Mouse (Mus musculus) liver, adult (tissue): ENCODE results near the gene Gsx1.

Source experiments
- GATA4 ChIP-seq: IDR thresholded peaks from 2 replicates; pipeline ENCODE4 v1.6.1; 2014; ENCODE audit warnings: mild to moderate bottlenecking, low read length; ENCODE audit not compliant: insufficient replicate concordance

The Gsx1 gene

GRCm38 (mm10) chr5:147189156-147189555 is 660 bp downstream of the Gsx1 start:
- no peak for TF ChIP-seq GATA4

GRCm38 (mm10) chr5:147189836-147190602 is 1.5 kb downstream of the Gsx1 start:
- no peak for TF ChIP-seq GATA4

- no peak for TF ChIP-seq GATA4
Observed at GRCm38 (mm10) chr5:147190885-147191284, 2.4 kb downstream of the Gsx1 start.

- no peak for TF ChIP-seq GATA4
Observed at GRCm38 (mm10) chr5:147191801-147192575, 3.5 kb downstream of the Gsx1 start.

- no peak for TF ChIP-seq GATA4
Observed at GRCm38 (mm10) chr5:147192576-147192960, 4.1 kb downstream of the Gsx1 start.

- TF ChIP-seq GATA4 = no peak
Observed at GRCm38 (mm10) chr5:147204905-147205304, 16.4 kb downstream of the Gsx1 start.

GRCm38 (mm10) chr5:147207852-147208251 is 19.4 kb downstream of the Gsx1 start:
- TF ChIP-seq GATA4 = no peak

- no peak for TF ChIP-seq GATA4
Observed at GRCm38 (mm10) chr5:147208471-147208870, 20.0 kb downstream of the Gsx1 start.

- no peak for TF ChIP-seq GATA4
Observed at GRCm38 (mm10) chr5:147227354-147228112, 39.0 kb downstream of the Gsx1 start.

GRCm38 (mm10) chr5:147235406-147236309 is 47.2 kb downstream of the Gsx1 start:
- TF ChIP-seq GATA4 = no peak
